Mouse (Mus musculus) embryo, embryonic 11 days (tissue): ENCODE data around the gene Drc3.

Experiments used
- DNase-seq: peaks from one replicate; pipeline ENCODE4 v3.0.0-alpha.2; 2015

Gene Drc3

DNA sequence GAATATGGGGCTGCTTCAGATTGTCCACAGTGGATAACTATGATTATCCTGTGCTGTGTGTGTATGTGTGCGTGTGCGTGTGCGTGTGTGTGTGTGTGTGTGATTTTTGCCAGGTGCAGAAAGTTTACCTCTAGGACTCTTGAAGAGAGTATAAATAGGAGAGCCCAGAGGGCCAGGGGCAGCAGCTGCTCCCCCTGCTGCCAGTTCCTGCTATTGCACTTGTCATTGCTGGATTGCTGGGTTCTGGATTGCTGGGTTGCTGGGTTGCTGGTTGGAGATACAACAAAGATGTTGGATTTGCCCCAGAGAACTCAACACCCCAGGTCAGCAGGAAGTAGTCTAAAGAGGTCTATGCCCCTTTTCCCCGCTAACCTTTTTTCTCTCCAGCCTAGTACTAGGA, 14.8 kb upstream of the Drc3 start:
- peak; percentile 32 for DNase-seq

DNA sequence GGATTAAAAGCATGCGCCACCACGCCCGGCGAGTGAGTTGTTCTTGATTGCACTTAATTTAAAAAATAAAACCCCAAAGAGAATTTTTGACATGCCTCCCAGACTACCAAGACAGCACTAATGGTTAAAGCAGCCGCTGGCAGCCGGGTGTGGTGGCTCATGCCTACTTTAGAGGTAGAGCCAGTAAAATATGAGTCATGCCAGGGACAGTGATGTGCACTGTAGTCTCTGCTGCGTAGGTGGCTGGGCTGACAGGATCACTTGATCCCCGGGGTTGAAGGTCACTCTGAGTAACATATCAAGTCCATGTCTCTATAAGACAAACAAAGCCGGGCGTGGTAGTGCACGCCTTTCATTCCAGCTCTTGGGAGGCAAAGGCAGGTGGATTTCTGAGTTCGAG, 13.8 kb upstream of the Drc3 start:
- no peak for DNase-seq

DNA sequence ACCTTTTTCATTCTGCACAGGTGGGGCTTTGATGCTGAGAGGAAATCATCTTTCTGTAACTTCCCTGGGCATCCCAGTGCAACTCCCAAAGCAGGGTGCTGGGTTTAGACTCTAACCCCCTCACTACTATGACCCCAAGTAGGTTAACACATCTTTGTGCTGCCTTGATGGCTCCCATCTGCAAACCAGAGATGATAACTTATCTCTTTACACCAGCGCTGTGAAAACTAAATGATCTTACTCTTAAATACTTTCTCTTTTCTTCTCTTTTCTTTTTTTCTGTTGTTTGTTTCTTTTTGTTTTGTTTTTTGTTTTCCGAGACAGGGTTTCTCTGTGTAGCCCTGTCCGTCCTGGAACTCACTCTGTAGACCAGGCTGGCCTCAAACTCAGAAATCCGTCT, 7.3 kb upstream of the Drc3 start:
- DNase-seq: no peak

DNA sequence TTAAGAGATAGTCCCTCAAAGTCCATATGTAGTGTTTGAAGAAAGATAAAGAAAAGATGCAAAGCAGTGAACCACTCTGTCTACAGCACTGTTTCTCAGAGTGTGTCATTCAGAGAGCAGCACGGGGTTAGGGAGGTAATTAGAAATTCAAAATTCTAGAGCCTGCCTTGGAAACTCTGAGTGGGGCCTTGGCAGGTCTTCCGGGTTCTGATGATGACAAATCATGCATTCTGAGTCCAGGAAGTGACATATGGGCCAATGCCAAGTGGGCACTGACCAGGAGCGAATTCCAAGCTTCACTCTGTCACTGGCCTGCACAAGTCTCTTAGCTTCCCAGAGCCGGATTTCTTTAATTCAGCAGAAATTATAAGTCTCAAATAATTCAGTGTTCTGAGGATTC, 6.6 kb upstream of the Drc3 start:
- DNase-seq: no peak

DNA sequence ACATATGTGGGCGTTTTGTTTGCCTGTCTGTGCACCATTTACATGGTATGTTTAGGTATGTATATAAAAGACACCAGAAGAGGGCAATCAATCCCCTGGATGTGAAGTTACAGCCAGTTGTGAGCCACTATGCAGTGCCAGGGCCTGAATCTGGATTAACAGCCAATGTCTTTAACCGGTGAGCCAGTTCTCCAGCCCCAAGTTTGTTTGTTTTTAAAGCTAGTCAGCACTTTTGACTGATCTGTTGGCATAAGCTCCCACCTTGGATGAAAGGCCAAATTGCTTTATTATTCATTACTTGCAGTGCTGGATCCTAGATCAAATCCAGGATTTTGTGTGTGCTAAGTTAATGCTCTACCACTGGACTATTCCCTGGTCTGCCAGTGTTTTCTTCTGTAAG, 1.7 kb upstream of the Drc3 start:
- peak; percentile 19 for DNase-seq

DNA sequence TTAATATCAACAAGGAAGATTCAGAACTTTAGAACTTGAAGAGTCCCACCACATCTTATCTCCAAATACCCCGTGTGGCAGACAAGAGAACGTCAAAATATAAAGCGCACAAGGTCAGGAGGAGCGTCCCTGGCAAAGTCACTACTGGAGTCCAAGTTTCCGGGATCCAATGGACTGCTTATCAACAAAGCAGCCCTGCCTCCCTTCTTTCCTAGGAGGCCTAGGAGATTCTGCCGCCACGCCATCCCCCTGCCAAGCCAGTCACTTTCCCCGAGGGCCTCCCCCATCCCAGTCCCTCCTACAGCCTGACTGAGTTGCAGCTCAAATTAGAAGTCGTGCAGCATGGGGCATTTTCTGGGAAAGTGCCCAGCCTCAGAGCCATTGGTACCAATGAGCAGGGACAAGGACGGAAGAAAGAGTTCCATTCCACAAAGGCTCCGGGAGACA, 1.2 kb upstream of the Drc3 start:
- DNase-seq: no peak

DNA sequence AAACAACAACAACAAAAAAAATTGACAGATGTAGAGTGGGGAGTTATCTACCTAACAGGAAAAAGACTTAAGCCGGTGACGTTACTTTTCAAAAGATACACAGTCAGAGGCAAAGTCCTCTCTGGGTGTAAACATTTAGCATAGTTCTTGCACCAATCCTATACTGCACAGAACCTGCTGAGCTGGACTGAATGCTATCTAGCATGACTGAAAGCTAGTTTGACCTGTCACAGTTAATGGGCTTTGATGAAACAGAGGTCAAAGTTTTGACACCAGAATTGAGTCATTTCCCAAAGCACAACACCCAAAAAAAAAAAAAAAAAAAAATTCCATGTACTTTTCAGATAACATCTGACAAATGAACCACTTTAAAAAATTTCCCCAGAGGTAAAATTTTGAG, 2.8 kb downstream of the Drc3 start:
- no peak for DNase-seq

DNA sequence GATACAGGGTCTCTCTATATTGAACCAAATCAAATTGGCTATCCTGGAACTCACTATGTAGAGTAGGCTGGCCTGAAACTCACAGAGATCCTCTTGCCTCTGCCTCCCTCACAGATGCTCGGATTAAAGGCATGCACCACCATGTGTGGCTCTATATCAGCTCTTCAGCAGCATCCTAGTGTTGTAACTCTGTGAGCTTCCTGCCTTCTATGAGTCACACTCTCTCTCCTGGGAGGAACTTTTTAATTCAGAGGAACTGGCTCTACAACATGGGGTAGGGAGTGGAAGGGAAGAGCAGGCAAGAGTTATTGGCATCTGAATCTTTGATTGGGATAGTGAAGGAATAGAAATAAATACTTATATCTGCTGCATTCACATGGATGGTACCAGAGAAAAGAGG, 4.0 kb downstream of the Drc3 start:
- DNase-seq: no peak

DNA sequence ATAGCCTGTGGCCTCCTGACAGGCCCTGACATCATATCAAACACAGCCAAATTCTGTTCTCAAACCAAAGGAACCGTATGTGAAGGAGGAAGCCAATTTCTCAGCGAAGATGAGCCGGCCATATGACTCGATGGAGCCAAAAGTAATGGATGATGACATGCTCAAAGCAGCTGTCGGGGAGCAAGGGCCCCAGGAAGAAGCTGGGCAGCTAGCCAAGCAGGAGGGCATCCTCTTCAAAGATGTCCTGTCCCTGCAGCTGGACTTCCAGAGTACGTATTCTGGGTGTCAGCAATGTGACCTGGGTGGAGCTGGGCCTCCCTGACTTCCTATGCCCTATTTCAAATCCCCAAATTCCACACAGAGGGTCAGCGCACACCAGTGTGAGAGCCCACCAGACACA, 5.4 kb downstream of the Drc3 start:
- DNase-seq: no peak

DNA sequence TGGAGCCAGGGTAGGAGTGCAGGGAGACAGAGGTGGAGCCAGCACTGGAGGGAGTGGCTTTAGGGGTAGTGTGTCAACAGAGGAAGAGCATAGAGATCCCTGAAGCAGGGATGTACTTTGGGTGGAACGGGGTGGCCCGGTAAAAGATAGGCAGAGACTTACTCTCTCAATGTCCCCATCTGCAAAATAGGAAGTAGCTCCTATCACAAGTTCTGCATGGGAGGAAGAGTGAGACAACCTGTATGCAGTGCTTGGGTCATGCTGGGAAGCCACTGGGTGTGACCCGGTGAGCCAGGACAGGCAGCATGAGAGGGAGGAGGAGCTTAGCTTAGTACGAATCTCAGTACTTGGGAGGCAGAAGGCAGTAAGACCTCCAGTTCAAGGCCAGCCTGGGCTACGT, 6.0 kb downstream of the Drc3 start:
- no peak for DNase-seq

DNA sequence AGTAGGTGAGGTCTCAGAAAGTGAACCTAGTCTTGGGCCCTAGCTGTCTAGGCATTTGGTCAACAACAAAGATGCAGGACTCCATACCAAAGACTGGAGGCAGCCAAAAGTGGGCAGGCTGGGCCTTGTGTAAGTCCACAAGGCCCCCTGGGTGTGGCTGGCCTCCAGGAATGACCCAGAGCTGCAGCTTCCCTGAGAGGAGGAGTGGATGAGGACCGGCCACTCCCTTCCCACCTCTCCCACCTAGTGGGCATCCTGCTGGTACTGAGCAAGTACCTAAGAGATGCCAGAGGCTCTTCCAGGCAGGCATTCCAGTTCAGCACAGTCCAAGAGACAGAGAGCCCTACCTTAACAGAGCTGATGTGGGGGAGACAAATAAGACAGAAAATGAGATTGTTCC, 6.8 kb downstream of the Drc3 start:
- DNase-seq: no peak

DNA sequence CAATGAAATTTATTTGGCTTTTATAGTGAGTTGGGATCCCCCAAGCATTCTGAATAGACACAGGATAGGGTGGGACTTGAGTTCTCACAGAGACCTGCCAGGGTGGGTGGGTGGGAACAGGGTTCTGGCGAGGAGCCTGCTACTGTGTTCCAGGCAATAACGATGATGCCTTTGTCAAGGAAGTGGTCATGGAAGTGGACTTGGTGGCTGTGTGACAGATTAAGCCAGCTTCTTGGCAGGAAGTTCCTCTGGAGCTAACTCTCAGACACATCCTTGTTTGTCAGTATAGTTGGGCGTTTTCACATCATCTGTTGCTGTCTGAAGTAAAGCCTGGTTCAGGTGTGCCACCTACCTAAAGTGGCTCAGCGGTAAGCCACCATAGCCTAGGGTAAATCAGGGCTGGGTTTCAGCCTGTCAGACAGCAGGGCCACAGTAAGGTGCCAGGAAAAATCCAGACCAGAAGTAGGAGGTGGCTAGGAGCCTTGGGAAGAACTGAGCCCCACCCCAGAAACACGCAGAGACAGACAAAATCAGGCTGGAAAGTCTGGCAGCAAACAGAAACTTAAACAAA, 7.6 kb downstream of the Drc3 start:
- DNase-seq: no peak

DNA sequence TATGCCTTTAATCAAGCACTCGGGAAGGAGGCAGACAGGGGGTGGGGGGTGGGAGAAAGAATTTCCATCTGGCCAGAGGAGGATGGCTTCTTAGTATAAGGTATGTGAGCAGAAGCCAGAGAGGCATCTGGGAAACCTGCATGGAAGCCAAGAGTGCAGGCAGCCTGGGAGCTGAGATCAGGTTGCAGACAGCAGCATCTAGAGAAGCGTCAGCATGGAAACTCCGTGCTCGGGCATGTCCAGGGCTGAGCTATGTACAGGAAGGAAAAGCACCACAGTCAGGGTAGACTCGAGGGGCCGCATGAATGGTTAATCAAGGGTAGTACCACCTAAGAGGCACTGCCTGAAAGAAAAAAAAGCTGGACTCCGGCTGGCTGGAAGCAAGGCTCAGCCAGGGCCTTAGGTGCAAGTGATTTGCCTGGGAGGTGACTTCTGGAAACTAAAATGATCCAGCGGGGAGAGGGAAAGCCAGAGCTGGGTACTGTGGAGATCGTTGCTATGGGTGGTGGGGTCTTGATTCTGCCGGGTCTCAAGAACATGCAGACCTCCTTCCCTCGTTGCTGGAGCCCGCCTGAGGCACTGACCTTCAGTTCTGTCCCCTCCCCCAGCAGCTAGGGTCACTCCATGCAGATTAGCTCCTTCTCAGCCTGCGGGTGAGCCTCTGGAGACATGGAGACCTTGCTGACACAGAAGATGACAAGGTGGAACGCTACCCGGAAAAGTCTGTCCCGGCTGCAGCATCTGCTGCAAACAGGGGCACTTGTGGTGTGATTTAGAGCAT, 13.3 kb downstream of the Drc3 start:
- peak; percentile 57 for DNase-seq

DNA sequence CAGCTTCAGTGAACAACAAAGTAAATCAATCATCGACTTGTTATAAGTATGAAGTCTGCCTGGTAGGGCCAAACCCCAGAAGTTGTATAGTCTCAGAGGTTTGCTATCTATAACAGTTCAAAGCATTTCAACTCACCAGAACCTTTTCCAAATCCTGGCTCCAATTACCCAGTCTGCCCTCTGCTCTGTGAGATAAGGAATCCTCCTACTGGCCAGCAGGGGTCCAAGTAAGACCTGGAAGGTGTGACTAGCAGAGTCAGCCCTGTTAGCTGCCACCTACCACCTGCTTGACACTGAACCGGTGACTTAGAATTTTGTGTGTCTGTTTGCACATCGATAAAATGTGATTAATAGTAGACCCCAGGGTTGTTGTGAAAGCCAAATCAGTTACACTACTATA, 14.1 kb downstream of the Drc3 start:
- peak; percentile 20 for DNase-seq

DNA sequence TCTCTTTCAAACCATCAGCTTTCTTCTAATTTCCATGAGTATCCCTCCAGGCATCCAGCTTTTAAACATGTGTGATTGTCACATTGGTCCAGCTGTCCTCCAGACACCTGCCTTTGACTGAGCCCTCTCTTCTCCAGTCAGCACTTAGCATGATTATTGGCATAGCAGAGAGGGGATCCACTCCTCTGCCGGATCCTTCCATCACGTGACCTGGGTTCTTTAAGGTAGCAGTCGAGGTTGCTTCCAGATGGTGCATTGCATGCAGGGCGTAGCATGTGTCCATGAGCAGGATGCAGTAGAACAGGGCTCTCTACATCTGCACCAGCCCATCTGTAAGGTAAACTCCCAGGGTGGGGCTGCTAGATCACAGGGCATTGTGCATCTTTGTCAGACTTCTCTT, 15.8 kb downstream of the Drc3 start:
- DNase-seq: no peak

DNA sequence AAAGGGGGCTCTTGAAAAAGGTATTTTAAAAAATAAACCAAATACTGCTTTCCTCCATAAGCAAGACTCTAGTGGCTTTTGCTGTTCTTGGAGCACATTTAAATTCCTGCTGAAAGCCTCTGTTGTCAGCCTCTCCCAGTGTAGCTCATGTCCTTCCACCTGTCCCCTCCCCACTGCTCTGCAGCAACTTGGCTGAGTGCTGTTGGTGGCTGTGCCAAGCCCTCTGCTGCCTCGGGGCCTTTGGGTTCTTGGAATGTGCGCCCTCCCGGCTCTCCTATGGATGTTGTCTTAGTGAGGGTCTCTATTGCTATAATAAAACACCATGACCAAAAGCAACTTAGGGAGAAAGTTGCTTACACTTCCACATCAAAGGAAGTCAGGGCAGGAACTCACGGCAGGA, 16.3 kb downstream of the Drc3 start:
- DNase-seq: no peak

DNA sequence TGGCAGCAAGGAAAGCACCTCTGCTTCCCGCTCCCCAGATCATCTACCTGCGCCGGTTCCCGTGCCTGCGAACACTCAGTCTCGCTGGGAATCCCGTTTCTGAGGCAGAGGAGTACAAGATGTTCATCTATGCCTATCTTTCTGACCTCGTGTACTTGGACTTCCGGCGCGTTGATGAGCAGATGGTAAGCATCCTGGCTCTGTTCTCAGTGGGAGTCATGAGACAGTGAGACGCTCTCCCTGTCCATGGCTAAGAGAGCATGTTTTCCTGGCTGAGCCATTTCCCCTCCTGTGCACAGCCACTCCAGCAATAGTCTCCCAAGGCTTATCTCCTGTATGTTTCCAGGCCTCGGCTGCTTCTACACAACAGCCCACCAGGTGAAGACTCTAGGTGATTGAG, 17.3 kb downstream of the Drc3 start:
- no peak for DNase-seq

DNA sequence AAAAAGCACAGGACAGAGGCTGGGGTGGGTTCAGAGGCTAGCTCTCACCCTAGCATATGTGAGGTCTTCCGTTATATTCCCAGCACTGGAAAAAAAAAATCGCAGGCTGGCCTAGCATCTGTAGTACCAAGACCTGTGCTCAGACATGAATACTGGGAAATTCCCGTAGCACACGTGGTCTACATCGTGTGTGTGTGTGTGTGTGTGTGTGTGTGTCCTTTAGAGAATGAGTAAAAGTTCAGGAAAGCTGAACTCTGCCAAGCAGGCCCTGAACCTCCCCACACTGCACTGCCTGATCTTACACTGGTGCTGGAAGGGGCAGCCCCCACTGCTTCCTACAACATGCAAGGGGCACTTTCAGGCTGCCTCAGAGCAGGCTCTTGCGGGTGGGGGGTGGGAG, 21.4 kb downstream of the Drc3 start:
- DNase-seq: no peak

DNA sequence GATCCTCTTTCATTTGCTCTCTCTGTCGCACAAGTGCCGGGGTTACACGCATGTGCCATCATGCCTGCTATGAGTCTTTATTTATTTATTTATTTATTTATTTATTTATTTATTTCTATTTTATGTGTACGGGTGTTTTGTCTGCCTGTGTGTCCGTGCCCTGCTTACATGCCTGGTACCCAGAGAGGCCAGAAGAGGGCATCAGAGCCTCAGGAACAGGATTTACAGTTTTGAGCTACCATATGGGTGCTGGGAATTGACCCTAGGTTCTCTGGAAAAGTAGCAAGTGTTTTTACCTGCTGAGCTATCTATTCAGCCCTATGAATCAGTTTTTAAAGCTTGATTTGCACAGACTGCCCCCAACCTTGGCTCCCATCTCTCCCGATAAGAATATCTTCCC, 30.4 kb downstream of the Drc3 start:
- DNase-seq: no peak

DNA sequence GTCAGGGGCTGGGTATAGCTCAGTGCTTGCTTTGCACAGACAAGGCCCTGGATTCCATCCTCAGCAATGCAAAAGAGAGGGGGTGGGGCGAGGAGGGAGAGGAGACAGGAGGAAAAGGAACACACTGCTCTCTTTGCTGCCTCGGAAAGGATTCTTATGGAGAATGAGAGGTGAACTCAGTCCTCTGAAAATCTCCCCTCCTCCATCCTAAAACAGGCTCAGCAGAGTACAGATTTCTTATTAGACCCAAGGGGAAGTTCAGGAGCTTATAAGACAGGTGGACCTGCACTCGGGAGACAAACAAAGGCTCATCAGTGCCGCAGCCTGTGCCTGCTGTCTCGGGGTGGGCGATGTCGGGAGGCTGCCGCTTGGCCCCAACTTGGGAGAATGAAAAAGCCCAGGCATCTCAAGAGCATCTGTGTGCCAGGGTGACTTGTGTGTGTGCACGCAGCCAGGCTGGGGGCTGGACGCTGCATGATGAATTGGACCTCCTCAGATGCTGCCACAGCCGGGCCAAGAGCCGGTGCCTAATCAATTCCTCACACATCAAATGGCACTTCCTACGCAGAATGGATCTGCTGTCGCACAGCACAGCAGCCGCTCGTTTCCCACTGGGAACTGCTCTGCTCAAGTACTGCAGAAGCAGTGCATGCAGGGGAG, 31.8 kb downstream of the Drc3 start:
- DNase-seq: peak; percentile 59

DNA sequence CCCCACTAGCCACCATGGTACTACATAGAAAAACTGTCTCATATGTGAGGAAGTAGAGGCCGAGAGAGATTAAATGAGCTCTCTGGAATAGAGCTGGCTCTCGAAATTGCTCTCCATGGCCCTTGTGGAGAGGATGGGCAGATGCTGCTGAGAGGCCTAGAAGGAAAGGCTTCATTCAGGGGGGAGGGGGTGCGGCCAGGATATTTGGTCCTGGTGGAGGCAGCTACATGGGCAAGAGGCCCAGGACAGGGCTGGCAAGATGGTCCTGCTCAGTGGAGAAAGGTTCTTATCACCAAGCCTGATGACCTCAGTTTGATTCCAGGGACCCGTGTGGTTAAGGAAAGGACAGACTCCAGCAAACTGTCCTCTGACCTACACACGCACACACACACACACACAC, 32.8 kb downstream of the Drc3 start:
- no peak for DNase-seq

DNA sequence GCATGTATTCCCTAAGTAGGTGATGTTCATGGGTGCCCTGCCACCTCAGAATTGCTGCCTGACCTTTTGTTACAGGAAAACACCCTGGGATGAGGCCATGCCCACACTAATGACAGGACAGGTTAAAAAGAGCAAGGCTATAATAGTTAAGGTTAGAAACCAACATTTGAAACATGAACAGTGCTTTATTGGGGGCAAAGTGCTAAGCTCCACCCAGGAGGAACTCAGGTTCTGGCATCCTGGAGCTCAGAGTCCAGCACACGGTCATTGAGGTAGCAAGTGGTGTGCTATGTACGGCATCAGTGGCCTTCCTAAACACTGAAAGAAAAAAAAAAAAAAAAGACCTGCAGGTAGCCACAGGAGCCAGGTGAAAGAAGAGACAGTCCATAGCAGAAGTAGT, 34.8 kb downstream of the Drc3 start:
- DNase-seq: no peak

DNA sequence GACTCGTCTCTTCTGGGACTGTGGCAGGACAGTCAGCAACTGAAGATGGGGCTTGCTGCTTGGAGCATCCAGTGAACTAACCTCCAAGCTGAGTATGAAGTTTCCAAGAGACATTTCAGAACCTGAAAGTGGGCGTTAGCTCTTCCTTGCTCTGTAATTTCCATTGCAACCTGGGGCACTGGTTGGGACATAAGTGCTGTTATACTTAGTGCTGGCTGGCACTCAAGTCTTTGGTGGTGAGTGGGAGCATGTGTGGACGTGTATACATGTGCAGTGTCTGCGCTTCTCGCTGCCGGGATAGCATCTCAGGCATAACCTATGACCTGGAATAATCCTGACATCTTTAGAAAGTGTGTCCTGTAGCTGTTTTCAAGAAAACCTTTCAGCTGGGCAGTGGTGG, 38.2 kb downstream of the Drc3 start:
- DNase-seq: no peak

DNA sequence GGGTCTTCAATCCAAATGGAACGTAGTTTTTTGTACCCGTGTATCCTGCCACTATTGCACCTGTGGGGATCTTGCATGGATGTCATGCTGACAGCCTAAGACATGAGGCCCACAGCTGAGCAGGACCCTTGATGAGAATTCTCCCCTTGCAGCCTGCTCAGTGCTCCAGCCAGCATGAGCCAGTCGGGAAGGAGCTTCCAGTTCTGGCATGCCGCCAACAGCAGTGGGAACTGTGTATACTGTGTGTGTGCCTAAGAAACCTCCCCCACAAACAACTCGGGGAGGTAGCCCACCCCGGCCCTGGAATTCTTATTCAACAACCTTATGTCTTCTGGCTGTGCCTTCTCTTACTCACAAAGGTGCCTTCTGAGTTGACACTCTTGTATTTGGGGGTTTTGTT, 43.4 kb downstream of the Drc3 start:
- no peak for DNase-seq

DNA sequence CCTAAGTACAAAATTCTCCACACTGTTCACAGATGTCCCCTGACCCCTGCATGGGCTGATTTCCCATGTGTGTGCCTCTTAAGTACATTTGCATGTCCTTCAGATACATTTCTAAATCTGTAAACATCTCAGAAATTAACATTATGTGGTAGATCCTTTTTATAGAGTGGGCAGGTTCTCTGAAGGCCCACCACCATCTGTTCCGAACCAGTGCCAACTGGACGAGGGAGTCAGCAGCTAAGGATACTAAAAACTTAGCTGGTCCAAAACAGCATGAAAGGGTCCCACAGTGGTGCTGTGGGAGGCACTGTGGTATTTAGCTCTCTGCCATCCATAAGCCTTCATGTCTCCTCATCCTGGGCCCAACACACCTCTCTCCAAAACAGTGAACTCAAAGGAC, 44.0 kb downstream of the Drc3 start:
- DNase-seq: no peak
